Mouse (Mus musculus) intestine, embryonic 14.5 days (tissue): Measurements from ENCODE around the gene Olfr418. TPM values are rescaled to one million over a fixed set of nuclear protein-coding genes. Genes with fewer than 3 reads are reported as not detected.
"Not testable (repeated sequence)": the region's sequence is repeated elsewhere in the genome, so short reads cannot be mapped to it uniquely, and the experiment has no call there.

Experiments
- ATAC-seq: fragments of 200-750 bp; cut with Nextera tagmentation; replicated peaks from 2 replicates; pipeline ENCODE4 v1.8.0; 2017; ENCODE audit warnings: low read depth, moderate number of reproducible peaks, moderate TSS enrichment, moderate library complexity; ENCODE audit not compliant: low FRiP score, low TSS enrichment
- DNase-seq: peaks from one replicate; pipeline ENCODE4 v3.0.0-alpha.2; 2018; ENCODE audit warnings: low spot score
- H3K27ac ChIP-seq: fragments of 300-500 bp; sonication (generic); 2 replicates; pipeline ENCODE4 v1.5.1; 2014; ENCODE audit warnings: low read depth, mild to moderate bottlenecking, control low read depth
- H3K27me3 ChIP-seq: fragments of 300-500 bp; sonication (generic); replicated peaks from 2 replicates; pipeline ENCODE4 v1.6.1; 2014; ENCODE audit warnings: low read length, control low read depth; ENCODE audit not compliant: control insufficient read depth, insufficient read depth
- H3K36me3 ChIP-seq: fragments of 300-500 bp; sonication (generic); 2 replicates; pipeline ENCODE4 v1.6.1; 2014; ENCODE audit warnings: low read length, control low read depth; ENCODE audit not compliant: control insufficient read depth, insufficient read depth
- H3K4me1 ChIP-seq: fragments of 300-500 bp; sonication (generic); replicated peaks from 2 replicates; pipeline ENCODE4 v1.6.1; 2014; ENCODE audit warnings: low read length, control low read depth, mixed read lengths; ENCODE audit not compliant: control insufficient read depth, insufficient read depth
- H3K4me2 ChIP-seq: fragments of 300-500 bp; sonication (generic); 2 replicates; pipeline ENCODE4 v1.6.1; 2014; ENCODE audit warnings: low read length
- H3K4me3 ChIP-seq: fragments of 300-500 bp; sonication (generic); 2 replicates; pipeline ENCODE4 v1.5.1; 2014; ENCODE audit warnings: low read depth, low read length, control low read depth, mixed read lengths
- H3K9ac ChIP-seq: fragments of 300-500 bp; sonication (generic); 2 replicates; pipeline ENCODE4 v1.6.1; 2014; ENCODE audit warnings: mild to moderate bottlenecking, low read length
- H3K9me3 ChIP-seq: fragments of 300-500 bp; sonication (generic); 2 replicates; pipeline ENCODE4 v1.6.1; 2016; ENCODE audit warnings: low read length, control low read depth; ENCODE audit not compliant: control insufficient read depth
- WGBS: fragments of 180-500 bp; shearing (Covaris S2); extraction: QIAGEN DNeasy Blood & Tissue Kit; methylation state at CpG from one replicate; pipeline ENCODE4 v1.1.7; 2014; 5-methylcytosine and 5-hydroxymethylcytosine counted together
- polyA plus RNA-seq: library from polyadenylated mRNA; unstranded; fragments of >200 nt; fragmentation: Nextera tagmentation; extraction: Ambion mirVana; gene quantifications from 2 replicates; pipeline ENCODE4 v1.2.1, GENCODE M21; 2014

The Olfr418 gene
- polyA plus RNA-seq: not detected in 2 replicates

- ATAC-seq: no peak
- no peak within 1 kb of the TSS for H3K4me3 ChIP-seq
- no peak within 1 kb of the TSS for H3K9ac ChIP-seq
- H3K27ac ChIP-seq: no peak within 1 kb of the TSS
- no peaks in the 10 kb centered on the region for H3K9me3 ChIP-seq
- H3K27me3 ChIP-seq: no peaks in the 10 kb centered on the region
- no peak within 1 kb of the TSS for H3K4me2 ChIP-seq
- H3K4me1 ChIP-seq: no peaks in the 10 kb centered on the region
- DNase-seq: no peak
- H3K36me3 ChIP-seq: no peaks in the 10 kb centered on the region
Observed at GRCm38 (mm10) chr1:173265701-173266100, at the start of gene Olfr418. Gene Olfr418, plus strand, starts transcription at chr1:173266001.

- H3K9me3 ChIP-seq: no peaks in the 10 kb centered on the region
- no peak overlapping the region for H3K4me2 ChIP-seq
- no peak overlapping the region for H3K27ac ChIP-seq
- no peak for ATAC-seq
- no peak overlapping the region for H3K4me3 ChIP-seq
- no peaks in the 10 kb centered on the region for H3K27me3 ChIP-seq
- 90% methylated on average over 3 of the region's 3 CpGs for WGBS
- no peak overlapping the region for H3K9ac ChIP-seq
- no peaks in the 10 kb centered on the region for H3K36me3 ChIP-seq
- no peaks in the 10 kb centered on the region for H3K4me1 ChIP-seq
- no peak for DNase-seq
Observed at GRCm38 (mm10) chr1:173216481-173216880, 49.3 kb upstream of the Olfr418 start.

GRCm38 (mm10) chr1:173227081-173227480 lies 38.7 kb upstream of the Olfr418 start, which contains the start of gene Fcer1a:
Gene Fcer1a, minus strand, starts transcription at chr1:173227214.
- Histone ChIP-seq H3K9me3 (no peaks in the 10 kb centered on the region), H3K4me3 (no peak within 1 kb of the TSS), H3K27me3 (no peaks in the 10 kb centered on the region), H3K4me1 (no peaks in the 10 kb centered on the region), H3K27ac (no peak within 1 kb of the TSS), H3K36me3 (no peaks in the 10 kb centered on the region), H3K4me2 (no peak within 1 kb of the TSS), H3K9ac (no peak within 1 kb of the TSS)
- ATAC-seq (no peak), DNase-seq (no peak)
- 83% methylated on average over 2 of the region's 2 CpGs for WGBS

- 78% methylated on average over 1 of the region's 1 CpGs for WGBS
- not testable (repeated sequence) for ATAC-seq, H3K4me3 ChIP-seq, H3K4me1 ChIP-seq, H3K4me2 ChIP-seq, H3K27ac ChIP-seq, H3K9me3 ChIP-seq, DNase-seq, H3K36me3 ChIP-seq, H3K27me3 ChIP-seq, H3K9ac ChIP-seq
Observed at GRCm38 (mm10) chr1:173237004-173237403, 28.8 kb upstream of the Olfr418 start.

- WGBS: 84% methylated on average over 3 of the region's 3 CpGs
- H3K4me3 ChIP-seq: no peak overlapping the region
- DNase-seq: no peak
- H3K4me2 ChIP-seq: no peak overlapping the region
- H3K36me3 ChIP-seq: no peaks in the 10 kb centered on the region
- H3K9me3 ChIP-seq: no peaks in the 10 kb centered on the region
- no peaks in the 10 kb centered on the region for H3K27me3 ChIP-seq
- ATAC-seq: no peak
- no peaks in the 10 kb centered on the region for H3K4me1 ChIP-seq
- no peak overlapping the region for H3K9ac ChIP-seq
- H3K27ac ChIP-seq: no peak overlapping the region
Observed at GRCm38 (mm10) chr1:173249888-173250287, 15.9 kb upstream of the Olfr418 start.

- no peaks in the 10 kb centered on the region for H3K27me3 ChIP-seq
- no peak within 1 kb of the TSS for H3K4me3 ChIP-seq
- no peaks in the 10 kb centered on the region for H3K4me1 ChIP-seq
- no peaks in the 10 kb centered on the region for H3K36me3 ChIP-seq
- no peaks in the 10 kb centered on the region for H3K9me3 ChIP-seq
- DNase-seq: no peak
- no peak within 1 kb of the TSS for H3K4me2 ChIP-seq
- H3K9ac ChIP-seq: no peak within 1 kb of the TSS
- ATAC-seq: no peak
- WGBS: 70% methylated on average over 3 of the region's 3 CpGs
- no peak within 1 kb of the TSS for H3K27ac ChIP-seq
Observed at GRCm38 (mm10) chr1:173277677-173278076, 11.9 kb downstream of the Olfr418 start, which contains the start of gene Mptx2. Gene Mptx2, minus strand, starts transcription at chr1:173277777.

- not testable (repeated sequence) for H3K36me3 ChIP-seq, H3K4me2 ChIP-seq, H3K9me3 ChIP-seq, H3K9ac ChIP-seq, DNase-seq, H3K27me3 ChIP-seq, H3K4me1 ChIP-seq, H3K4me3 ChIP-seq, H3K27ac ChIP-seq
- 16% methylated on average over 3 of the region's 3 CpGs for WGBS
- peak; percentile 43; the same call in 1 of the 2 replicates for ATAC-seq
Observed at GRCm38 (mm10) chr1:173302795-173303194, 37.0 kb downstream of the Olfr418 start.

GRCm38 (mm10) chr1:173313535-173314050 lies 47.8 kb downstream of the Olfr418 start:
- not testable (repeated sequence) for H3K9me3 ChIP-seq, H3K4me2 ChIP-seq, DNase-seq, H3K4me3 ChIP-seq, H3K27me3 ChIP-seq, H3K9ac ChIP-seq, ATAC-seq, H3K4me1 ChIP-seq, H3K36me3 ChIP-seq, H3K27ac ChIP-seq
- WGBS: 78% methylated on average over 7 of the region's 7 CpGs

GRCm38 (mm10) chr1:173315725-173316124 lies 49.9 kb downstream of the Olfr418 start:
- Histone ChIP-seq H3K4me1 (no peaks in the 10 kb centered on the region), H3K9ac (no peak overlapping the region)
- DNase-seq: no peak

More at GRCm38 (mm10) chr1:173315725-173316124, 49.9 kb downstream of the Olfr418 start:
- Histone ChIP-seq H3K36me3 (no peaks in the 10 kb centered on the region), H3K9me3 (no peaks in the 10 kb centered on the region), H3K27ac (no peak overlapping the region), H3K27me3 (no peaks in the 10 kb centered on the region), H3K4me2 (no peak overlapping the region), H3K4me3 (no peak overlapping the region)
- WGBS: 70% methylated on average over 3 of the region's 3 CpGs
- ATAC-seq: no peak
